Mouse (Mus musculus): ENCODE data around the gene Ly6g5b. TPM values are rescaled to one million over a fixed set of nuclear protein-coding genes. Genes with fewer than 3 reads are reported as not detected.

Gene Ly6g5b
- total RNA-seq (2014; rRNA removed) (0.40 and 0.46 TPM in 2 replicates), polyA plus RNA-seq (2012; rRNA removed) (0.26 and 0.62 TPM in 2 replicates)

GRCm38 (mm10) chr17:35115046-35116019 is at the start of gene Ly6g5b:
Gene Ly6g5b, minus strand, starts transcription at chr17:35115428.
- TF ChIP-seq CTCF (IDR thresholded peaks at IDR 0.05; ENCODE audit: low read depth, low read length) (peak; percentile 65), POLR2A (IDR thresholded peaks at IDR 0.05; ENCODE audit: extremely low read depth, insufficient read depth, low read length) (no peak)
- no peak for DNase-seq (ENCODE audit: extremely low read depth, low read depth, low spot score)
- WGBS, result 88% methylated on average over 8 of the region's 8 CpGs
- H3K4me3 ChIP-seq (ENCODE audit: insufficient read depth, low read depth, low read length), result no peak within 1 kb of the TSS
- H3K36me3 ChIP-seq (ENCODE audit: control insufficient read depth, insufficient read depth, low read length), result peaks cover 25% of the 10 kb centered on the region; the same call in 1 of the 2 replicates
- peaks cover 7% of the 10 kb centered on the region for H3K4me1 ChIP-seq (ENCODE audit: control insufficient read depth, insufficient read depth, low read length)
- H3K9ac ChIP-seq (ENCODE audit: low read depth, low read length), result no peak within 1 kb of the TSS
- H3K27ac ChIP-seq (replicated peaks; ENCODE audit: insufficient read depth, low read depth, low read length), result no peak within 1 kb of the TSS
- peaks cover 2% of the 10 kb centered on the region for H3K79me2 ChIP-seq (ENCODE audit: control insufficient read depth, insufficient read depth, low read length)
- H3K27me3 ChIP-seq (ENCODE audit: control insufficient read depth, insufficient read depth, low read length), result no peaks in the 10 kb centered on the region

DNA sequence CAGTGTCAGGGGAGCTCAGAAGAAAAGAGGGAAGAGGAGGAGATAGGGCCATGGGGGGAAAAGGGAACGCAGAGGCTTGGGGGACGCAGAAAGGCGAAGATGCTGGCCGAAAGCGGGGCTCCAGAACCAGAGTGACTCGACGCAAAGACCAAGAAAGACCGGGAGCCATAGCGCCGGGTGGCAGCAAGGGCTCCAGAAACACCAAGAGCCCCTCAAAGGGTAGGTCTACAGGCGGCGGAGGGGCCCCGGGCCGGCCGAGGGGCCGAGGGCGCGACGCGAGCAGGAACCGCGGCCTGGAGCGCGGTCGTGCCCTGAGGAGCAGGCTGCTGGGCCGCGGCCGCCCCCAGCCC is 49.0 kb upstream of the Ly6g5b start:
- no peak for DNase-seq (ENCODE audit: extremely low read depth, low read depth, low spot score)
- WGBS, result 0% methylated on average over 27 of the region's 28 CpGs

DNA sequence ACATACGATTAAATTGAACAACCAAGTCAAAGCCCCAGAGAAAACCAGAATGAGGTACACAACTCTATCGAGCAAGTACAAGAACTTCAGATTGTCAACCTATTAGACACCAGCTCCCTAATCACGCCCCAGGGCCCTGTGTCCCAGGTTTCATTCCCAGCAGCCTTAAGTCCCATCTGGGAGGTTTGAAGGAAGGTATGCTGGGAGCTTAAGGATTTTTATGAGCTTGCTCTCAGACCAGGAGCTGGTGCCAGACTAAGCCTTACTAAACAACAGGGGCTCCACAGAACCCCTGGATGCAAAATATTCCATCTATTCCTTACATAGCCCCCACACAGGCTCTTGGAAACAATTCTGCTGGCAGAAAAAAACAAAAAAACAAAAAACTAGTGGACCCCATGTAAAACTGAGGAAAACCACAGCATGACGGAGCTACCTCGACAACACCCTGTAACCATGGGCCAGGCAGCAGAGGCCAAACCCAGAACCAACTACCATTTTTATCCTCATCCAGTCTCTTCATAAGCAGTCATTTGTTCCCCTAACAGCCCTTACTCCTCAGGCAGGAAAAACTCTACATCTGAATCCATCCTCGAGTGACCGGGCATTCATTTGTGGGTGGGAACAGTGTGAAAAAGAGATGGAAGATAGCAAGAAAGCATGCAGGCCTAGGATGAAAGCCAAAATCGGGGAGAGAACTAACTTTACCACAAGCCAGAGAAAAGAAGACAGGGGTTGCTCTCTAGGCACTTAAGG is 48.3 kb upstream of the Ly6g5b start:
- Histone ChIP-seq H3K79me2 (ENCODE audit: control insufficient read depth, insufficient read depth, low read length) (peaks cover 36% of the 10 kb centered on the region), H3K36me3 (ENCODE audit: control insufficient read depth, insufficient read depth, low read length) (peaks cover 34% of the 10 kb centered on the region), H3K4me1 (ENCODE audit: control insufficient read depth, insufficient read depth, low read length) (peaks cover 5% of the 10 kb centered on the region), H3K27me3 (ENCODE audit: control insufficient read depth, insufficient read depth, low read length) (no peaks in the 10 kb centered on the region), H3K4me3 (ENCODE audit: insufficient read depth, low read depth, low read length) (peak overlapping the region; percentile 93), H3K27ac (replicated peaks; ENCODE audit: insufficient read depth, low read depth, low read length) (no peak overlapping the region; the same call in 1 of the 2 replicates), H3K9ac (ENCODE audit: low read depth, low read length) (peak overlapping the region; percentile 98)
- 3% methylated on average over 8 of the region's 8 CpGs for WGBS
- peak; percentile 21 for DNase-seq (ENCODE audit: extremely low read depth, low read depth, low spot score)
- TF ChIP-seq POLR2A (IDR thresholded peaks at IDR 0.05; ENCODE audit: extremely low read depth, insufficient read depth, low read length), result no peak
- no peak for TF ChIP-seq CTCF (IDR thresholded peaks at IDR 0.05; ENCODE audit: low read depth, low read length)

More for the DNA sequence above, 49.0 kb upstream of the Ly6g5b start:
- TF ChIP-seq CTCF (IDR thresholded peaks at IDR 0.05; ENCODE audit: low read depth, low read length) (no peak), POLR2A (IDR thresholded peaks at IDR 0.05; ENCODE audit: extremely low read depth, insufficient read depth, low read length) (no peak)
- Histone ChIP-seq H3K36me3 (ENCODE audit: control insufficient read depth, insufficient read depth, low read length) (peaks cover 27% of the 10 kb centered on the region), H3K79me2 (ENCODE audit: control insufficient read depth, insufficient read depth, low read length) (peaks cover 34% of the 10 kb centered on the region), H3K4me1 (ENCODE audit: control insufficient read depth, insufficient read depth, low read length) (peaks cover 5% of the 10 kb centered on the region), H3K9ac (ENCODE audit: low read depth, low read length) (peak overlapping the region; percentile 98), H3K27ac (replicated peaks; ENCODE audit: insufficient read depth, low read depth, low read length) (peak overlapping the region; percentile 68), H3K4me3 (ENCODE audit: insufficient read depth, low read depth, low read length) (peak overlapping the region; percentile 93), H3K27me3 (ENCODE audit: control insufficient read depth, insufficient read depth, low read length) (no peaks in the 10 kb centered on the region)

DNA sequence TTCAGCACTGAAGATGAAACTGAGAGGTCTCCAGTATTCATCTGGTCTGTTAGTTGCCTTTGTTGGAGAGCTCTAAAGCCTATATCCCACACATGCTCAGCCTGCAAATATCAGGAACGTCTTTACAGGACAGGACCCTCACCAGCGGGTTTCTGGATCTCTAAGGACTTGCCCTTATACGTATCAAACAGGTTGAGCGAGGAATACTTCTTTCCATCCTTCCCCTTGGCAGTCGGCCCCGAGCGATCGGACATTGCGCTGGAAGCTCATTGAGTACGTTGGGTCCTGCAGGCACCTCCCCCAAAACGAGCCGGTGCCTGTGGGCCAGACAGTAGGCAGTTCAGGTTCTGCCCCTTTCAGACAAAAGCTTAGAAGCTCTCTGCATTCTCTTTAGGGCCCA is 47.5 kb upstream of the Ly6g5b start:
- peaks cover 41% of the 10 kb centered on the region for H3K36me3 ChIP-seq (ENCODE audit: control insufficient read depth, insufficient read depth, low read length)
- DNase-seq (ENCODE audit: extremely low read depth, low read depth, low spot score), result peak; percentile 49
- no peak overlapping the region for H3K9ac ChIP-seq (ENCODE audit: low read depth, low read length)
- WGBS, result 8% methylated on average over 12 of the region's 12 CpGs
- peaks cover 39% of the 10 kb centered on the region for H3K79me2 ChIP-seq (ENCODE audit: control insufficient read depth, insufficient read depth, low read length)
- H3K27me3 ChIP-seq (ENCODE audit: control insufficient read depth, insufficient read depth, low read length), result no peaks in the 10 kb centered on the region
- H3K27ac ChIP-seq (replicated peaks; ENCODE audit: insufficient read depth, low read depth, low read length), result no peak overlapping the region
- no peak overlapping the region for H3K4me3 ChIP-seq (ENCODE audit: insufficient read depth, low read depth, low read length)
- TF ChIP-seq POLR2A (IDR thresholded peaks at IDR 0.05; ENCODE audit: extremely low read depth, insufficient read depth, low read length) (no peak), CTCF (IDR thresholded peaks at IDR 0.05; ENCODE audit: low read depth, low read length) (no peak)
- peaks cover 5% of the 10 kb centered on the region for H3K4me1 ChIP-seq (ENCODE audit: control insufficient read depth, insufficient read depth, low read length)

- 72% methylated on average over 14 of the region's 14 CpGs for WGBS
- Histone ChIP-seq H3K27ac (replicated peaks; ENCODE audit: insufficient read depth, low read depth, low read length) (no peak overlapping the region), H3K79me2 (ENCODE audit: control insufficient read depth, insufficient read depth, low read length) (peaks cover 39% of the 10 kb centered on the region), H3K9ac (ENCODE audit: low read depth, low read length) (no peak overlapping the region), H3K36me3 (ENCODE audit: control insufficient read depth, insufficient read depth, low read length) (peaks cover 46% of the 10 kb centered on the region), H3K27me3 (ENCODE audit: control insufficient read depth, insufficient read depth, low read length) (no peaks in the 10 kb centered on the region), H3K4me1 (ENCODE audit: control insufficient read depth, insufficient read depth, low read length) (peaks cover 5% of the 10 kb centered on the region), H3K4me3 (ENCODE audit: insufficient read depth, low read depth, low read length) (no peak overlapping the region)
- TF ChIP-seq CTCF (IDR thresholded peaks at IDR 0.05; ENCODE audit: low read depth, low read length) (no peak), POLR2A (IDR thresholded peaks at IDR 0.05; ENCODE audit: extremely low read depth, insufficient read depth, low read length) (no peak)
- no peak for DNase-seq (ENCODE audit: extremely low read depth, low read depth, low spot score)
These were observed 46.9 kb upstream of the Ly6g5b start for GRCm38 (mm10) chr17:35162121-35162520.

All from liver, adult 2 months (tissue).